Mouse (Mus musculus): ENCODE measurements around the gene Vps39.

The Vps39 gene

DNA sequence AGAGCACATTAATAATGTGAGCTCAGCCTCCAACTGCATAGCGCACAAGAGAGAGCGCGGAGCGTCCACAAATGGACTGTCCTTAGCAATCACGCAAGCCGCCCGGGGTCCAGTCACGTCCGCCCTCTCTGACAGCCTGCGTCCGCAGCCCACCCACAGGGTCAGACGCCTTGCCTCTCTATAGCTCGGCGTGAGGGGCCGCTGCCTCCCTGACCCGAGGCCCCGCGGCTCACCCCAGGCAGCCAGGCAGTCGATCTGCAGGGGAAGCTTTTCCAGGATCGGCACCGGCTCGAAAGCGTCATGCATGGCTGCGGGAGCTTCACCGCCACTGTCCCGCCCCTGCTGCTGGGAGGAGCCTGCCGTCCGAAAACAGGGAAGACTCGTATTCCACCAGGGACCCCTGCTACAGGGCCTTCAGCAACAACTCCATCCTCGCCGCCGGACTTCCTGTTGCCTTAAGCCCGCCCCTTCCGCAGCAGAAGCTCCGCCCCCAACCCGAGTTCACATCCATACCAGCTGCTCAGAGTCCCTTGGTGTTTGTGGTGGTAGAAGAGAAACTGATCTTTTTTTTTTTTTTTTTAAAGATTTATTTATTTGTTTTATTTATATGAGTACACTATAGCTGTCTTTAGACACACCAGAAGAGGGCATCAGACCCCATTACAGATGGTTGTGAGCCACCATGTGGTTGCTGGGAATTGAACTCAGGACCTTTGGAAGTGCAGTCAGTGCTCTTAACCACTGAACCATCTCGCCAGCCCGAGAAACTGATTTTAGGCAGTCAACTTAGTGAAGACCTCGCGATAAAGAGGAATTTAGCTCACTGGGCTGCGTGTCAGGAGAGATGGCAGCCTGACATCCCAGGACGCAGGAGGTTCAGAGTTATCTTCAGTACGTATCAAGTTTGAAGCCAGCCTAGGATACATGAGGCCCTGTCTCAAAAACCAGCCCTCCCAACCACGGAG, at the start of gene Vps39:
Gene Vps39, minus strand, starts transcription at position 456 of the 965 bp plus-strand sequence.
- in situ Hi-C loops (cut with MboI, MseI): no loop called here

DNA sequence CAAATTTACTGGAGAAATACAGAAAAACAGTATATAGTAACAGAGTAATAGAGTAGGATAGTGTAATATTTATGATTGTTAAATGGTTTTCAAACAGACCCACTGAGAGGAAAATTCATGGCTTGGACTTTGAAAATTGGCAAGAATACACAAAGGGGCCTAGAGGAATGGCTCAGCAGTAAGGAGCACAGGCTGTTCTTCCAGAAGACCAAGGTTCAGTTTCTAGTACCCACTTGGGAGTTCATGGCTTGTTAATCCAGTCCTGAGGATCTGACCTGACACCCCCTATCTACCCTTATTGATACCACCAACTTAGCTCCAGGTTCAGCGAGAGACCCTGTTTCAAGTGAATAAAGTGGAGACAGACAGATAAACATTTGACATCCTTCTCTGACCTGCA, 45.0 kb upstream of the Vps39 start:
- in situ Hi-C loops (cut with MboI, MseI): loop anchor here (25.0 kb wide), 1 partner anchor 936 kb away; no protein-coding TSS in a partner anchor

- in situ Hi-C loops (cut with MboI, MseI): loop anchor here (25.0 kb wide), 1 partner anchor 930 kb away; no protein-coding TSS in a partner anchor
Observed at GRCm38 (mm10) chr2:120392406-120392805, 39.5 kb upstream of the Vps39 start.

DNA sequence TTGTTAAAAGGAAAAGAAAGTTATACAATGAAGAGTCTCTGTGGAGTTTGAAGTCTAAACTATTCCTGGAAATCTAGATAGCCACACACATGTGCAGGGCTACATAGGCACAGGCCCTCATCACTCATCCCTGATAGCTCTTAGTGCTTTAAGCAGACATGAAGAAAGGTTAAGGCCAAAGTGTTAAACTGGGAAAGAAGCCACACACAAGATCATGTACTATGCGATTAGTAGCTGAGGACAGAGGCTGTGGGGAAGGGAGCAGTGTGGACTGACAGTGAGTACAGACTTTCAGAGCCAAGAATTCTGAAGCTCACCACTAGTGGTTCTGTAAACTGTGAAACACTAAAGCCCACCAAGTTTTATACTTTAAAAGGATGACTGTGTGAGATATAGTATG, 38.0 kb upstream of the Vps39 start:
- in situ Hi-C loops (cut with MboI, MseI): loop anchor here (25.0 kb wide), 1 partner anchor 929 kb away; no protein-coding TSS in a partner anchor

GRCm38 (mm10) chr2:120389376-120389775, 36.4 kb upstream of the Vps39 start:
- in situ Hi-C loops (cut with MboI, MseI): loop anchor here (25.0 kb wide), 1 partner anchor 927 kb away; no protein-coding TSS in a partner anchor

GRCm38 (mm10) chr2:120387291-120387690, 34.4 kb upstream of the Vps39 start:
- in situ Hi-C loops (cut with MboI, MseI): loop anchor here (25.0 kb wide), 1 partner anchor 925 kb away; no protein-coding TSS in a partner anchor

- in situ Hi-C loops (cut with MboI, MseI): loop anchor here (25.0 kb wide), 1 partner anchor 924 kb away; no protein-coding TSS in a partner anchor
Observed at GRCm38 (mm10) chr2:120386264-120386663, 33.3 kb upstream of the Vps39 start.

- in situ Hi-C loops (cut with MboI, MseI): no loop called here
Observed at GRCm38 (mm10) chr2:120373858-120374257, 20.9 kb upstream of the Vps39 start.

DNA sequence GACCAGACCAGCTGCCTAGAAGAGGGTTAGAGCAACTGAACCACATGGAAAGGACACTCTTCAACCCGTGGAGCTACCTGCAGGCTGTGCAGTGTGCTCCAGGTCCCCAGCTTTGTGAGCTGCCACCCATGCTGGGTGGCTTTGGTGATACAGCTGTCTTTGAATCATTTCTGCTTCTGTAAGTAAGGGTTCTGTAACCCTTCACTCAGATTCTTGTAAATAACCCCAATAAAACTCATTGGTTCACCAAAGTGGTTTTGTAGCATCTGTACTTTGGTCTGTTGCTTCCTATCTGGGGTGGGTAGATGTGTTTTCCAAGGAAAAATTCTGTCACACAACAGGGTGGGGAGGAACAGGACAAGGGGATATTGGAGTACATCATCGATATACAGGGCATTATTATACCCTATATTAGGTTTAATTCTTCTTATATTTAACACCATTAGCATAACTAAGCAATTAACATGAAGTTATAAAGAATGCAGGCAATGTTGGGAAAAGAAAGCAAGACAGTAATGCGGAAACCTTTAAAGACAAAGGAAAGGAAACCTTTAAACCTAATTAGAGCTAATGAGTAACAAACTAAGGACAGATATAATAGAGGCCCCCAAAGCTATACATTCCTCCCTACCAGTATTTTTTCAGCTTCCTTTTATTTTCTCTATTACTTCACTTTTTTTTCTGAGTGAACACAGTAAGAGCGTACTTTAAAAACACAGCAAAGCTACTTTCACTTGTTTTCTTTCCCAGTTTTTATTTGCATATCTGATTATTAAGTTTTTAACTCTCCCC, 14.7 kb upstream of the Vps39 start:
- in situ Hi-C loops (cut with MboI, MseI): no loop called here

DNA sequence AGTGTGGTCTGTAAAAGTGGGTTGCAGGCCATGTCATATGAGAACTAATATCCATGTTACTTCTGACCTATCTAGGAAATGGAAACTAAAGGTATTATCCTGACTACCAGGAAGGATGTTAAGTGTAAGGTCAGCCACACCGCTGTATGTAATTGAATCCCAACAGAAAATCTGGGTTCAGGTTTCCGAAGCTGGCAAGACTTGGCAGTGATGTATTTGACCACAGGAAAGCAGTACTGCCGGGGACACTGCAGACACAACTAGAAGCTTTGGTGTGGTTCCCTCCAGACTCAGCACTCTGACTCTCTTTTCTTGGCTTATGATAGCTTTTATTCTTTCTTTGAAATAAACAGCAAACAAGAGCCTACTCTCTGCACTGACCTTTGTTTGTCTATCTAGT, 13.6 kb upstream of the Vps39 start:
- in situ Hi-C loops (cut with MboI, MseI): no loop called here

- in situ Hi-C loops (cut with MboI, MseI): no loop called here
Observed at GRCm38 (mm10) chr2:120360425-120360824, 7.5 kb upstream of the Vps39 start.

- in situ Hi-C loops (cut with MboI, MseI): no loop called here
Observed at GRCm38 (mm10) chr2:120351321-120351720, 1.6 kb downstream of the Vps39 start.

DNA sequence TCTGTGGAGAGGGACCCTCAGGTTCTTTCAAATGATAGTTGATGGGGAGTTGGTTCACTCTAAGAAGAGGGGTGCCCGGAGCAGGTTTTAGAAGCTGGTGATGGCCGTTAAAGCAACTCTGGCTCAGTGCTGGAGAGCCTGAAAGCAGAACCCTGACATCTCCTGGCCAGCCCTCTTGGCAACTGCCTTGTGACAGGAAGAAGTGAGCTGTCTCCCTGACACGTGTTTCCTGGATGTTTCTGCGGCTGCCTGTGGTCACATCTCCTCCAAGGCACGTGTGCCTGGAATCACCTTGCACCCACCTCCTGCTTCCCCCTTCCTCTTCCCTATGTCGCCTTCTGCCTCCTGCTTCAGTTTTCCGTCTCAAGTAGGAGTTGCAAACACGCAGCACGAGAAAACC, 4.8 kb downstream of the Vps39 start:
- in situ Hi-C loops (cut with MboI, MseI): no loop called here

DNA sequence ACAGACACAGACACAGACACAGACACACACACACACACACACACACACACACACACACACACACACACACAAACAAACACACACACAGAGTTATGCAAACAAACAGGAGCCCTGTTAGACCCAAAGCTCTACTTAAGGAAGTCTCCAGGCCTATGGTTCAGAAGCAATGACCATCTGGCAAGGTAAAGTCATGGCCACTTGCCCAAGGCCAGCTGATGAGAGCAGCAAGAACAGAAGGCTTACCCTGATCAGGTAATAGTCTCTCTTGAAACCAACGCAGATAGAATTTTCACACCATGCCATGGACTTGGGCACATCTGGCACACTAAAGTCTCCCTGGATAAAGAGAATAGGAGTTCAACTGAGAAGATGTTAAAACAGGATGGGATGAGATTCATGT, 11.2 kb downstream of the Vps39 start:
- in situ Hi-C loops (cut with MboI, MseI): no loop called here

GRCm38 (mm10) chr2:120337886-120338285, 15.1 kb downstream of the Vps39 start:
- in situ Hi-C loops (cut with MboI, MseI): no loop called here

GRCm38 (mm10) chr2:120331575-120331974, 21.4 kb downstream of the Vps39 start:
- in situ Hi-C loops (cut with MboI, MseI): no loop called here

DNA sequence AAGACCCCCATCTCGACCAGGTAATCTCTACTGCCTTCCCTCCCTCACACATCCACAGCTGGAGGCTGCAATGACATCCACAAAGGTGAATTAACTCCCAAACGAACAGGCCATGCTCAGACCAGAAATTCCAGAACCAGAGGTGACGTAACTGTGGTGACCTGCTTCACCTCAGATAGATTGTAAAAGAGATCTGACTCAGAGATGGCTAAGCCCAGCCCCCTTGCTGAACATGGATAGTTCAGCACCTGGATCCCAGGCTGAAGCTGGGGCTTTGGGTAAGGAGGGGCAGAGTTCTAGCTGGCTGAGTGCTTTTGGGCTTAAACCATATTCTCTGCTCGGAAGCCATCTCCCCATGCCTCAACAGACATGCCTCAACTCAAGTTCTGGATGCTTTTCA, 37.9 kb downstream of the Vps39 start:
- in situ Hi-C loops (cut with MboI, MseI): no loop called here

DNA sequence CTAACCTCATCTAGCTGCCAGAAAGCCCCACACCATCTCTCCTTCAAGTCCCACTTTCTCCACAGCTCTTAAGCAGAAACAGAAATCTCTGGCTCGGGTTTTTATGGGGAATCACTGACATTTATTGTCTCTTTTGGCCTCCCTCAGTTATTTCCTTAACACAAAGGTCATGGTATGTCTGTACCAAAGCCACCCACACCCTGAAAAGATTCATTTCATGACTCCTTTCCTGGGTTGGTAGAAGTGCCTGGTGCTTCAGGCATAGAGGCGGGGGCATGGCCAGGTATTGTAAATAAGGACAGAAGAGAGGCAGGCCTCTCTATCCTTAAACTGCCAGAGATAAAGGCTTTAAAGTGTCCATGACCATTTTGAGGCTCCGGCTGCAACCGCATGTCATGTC, 38.5 kb downstream of the Vps39 start:
- in situ Hi-C loops (cut with MboI, MseI): no loop called here

- in situ Hi-C loops (cut with MboI, MseI): no loop called here
Observed at GRCm38 (mm10) chr2:120313976-120314375, 39.0 kb downstream of the Vps39 start, which contains the start of gene Pla2g4f. Pla2g4f (minus strand) TSS chr2:120314165.

DNA sequence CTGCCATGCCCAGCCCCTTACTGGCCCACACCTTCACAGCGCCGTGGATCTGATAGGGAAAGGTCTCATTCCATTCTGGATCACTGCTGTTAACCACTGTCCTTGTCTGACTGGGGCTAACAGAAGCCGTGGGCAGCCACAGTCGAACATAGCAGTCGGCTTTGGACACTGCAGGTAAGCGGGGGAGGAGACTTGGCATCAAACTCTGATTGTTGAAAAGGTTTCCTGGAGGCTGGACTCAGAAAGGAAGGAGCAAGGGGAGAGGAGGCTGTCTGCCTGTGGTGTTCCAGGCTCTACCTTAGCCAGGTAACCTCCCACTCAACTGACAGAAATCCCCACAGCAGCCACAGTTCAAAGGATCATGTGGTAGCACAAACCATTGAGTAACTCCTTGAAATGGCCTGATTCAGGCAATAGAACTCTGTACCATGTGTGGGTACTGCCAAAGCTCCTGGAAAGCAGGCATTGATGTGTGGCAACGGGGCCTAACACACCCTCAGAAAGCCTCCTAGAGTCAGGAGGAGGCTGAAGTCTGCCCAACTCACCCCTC, 40.6 kb downstream of the Vps39 start:
- in situ Hi-C loops (cut with MboI, MseI): no loop called here

GRCm38 (mm10) chr2:120304113-120304512, 48.8 kb downstream of the Vps39 start:
- in situ Hi-C loops (cut with MboI, MseI): no loop called here

DNA sequence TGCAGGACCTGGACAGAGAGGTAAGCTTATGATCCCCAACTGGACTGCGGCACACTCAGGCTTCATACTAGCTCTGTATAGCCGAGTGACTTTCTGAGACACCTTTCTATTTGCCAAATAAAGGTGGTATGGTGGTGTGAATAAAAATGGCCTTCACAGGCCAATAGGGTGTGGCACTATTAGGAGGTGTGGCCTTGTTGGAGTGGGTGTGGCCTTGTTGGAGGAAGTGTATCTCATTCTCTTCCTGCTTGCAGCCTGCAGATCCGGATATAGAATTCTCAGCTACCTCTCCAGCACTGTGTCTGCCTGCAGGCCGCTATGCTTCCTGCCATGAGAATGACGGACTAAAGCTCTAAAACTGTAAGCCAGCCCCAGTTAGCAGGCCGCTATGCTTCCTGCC, 51.9 kb downstream of the Vps39 start:
- in situ Hi-C loops (cut with MboI, MseI): no loop called here
